Mouse (Mus musculus) spleen, postnatal 36 days (tissue): ENCODE measurements around the gene Prdm5.

Source experiments
- DNase-seq, 2 experiments: peaks; one replicate each; pipeline ENCODE4 v3.0.0; 2022; ENCODE audit warnings: low spot score in 2 of 2, mixed read lengths in 1 of 2

Prdm5 gene

DNA sequence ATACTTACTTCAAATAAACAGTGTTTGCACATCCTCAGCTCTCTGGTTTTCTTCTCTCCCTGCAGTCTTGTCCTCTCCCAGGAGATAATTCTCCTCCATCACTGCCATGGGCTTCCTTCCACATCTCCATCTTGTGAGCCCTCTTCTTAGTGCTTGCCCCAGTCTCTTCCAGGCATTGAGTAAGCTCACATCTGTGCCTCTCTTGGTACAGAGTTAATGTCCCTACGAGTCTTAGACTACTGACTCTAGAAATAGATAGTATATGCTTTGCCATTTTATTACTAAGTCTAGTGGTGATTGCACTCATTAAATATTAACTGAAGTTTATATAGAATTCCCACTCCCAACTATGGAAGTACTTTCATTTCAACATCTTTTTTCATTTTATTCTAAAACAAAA, 154.0 kb downstream of the Prdm5 start:
- DNase-seq = no peak

DNA sequence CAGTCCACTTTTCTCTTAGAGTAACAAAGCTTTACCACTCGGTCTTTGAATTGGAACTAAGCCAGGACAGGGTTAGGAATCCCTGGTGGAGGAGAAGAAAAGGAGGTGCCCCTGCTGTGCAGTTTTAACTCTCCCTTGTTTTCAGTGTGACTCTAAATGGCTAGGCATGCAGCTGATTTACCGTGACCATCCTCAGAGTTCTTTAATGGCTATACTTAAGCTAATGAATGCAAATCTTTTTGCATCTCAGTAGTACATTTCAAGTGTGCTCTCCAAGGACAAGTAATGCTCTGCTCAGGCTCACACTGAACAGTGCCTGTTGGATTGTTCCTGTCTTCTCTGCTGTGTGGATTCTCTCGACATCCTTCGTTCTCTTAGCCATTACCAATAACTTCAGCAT, 154.4 kb downstream of the Prdm5 start:
- DNase-seq = no peak

DNA sequence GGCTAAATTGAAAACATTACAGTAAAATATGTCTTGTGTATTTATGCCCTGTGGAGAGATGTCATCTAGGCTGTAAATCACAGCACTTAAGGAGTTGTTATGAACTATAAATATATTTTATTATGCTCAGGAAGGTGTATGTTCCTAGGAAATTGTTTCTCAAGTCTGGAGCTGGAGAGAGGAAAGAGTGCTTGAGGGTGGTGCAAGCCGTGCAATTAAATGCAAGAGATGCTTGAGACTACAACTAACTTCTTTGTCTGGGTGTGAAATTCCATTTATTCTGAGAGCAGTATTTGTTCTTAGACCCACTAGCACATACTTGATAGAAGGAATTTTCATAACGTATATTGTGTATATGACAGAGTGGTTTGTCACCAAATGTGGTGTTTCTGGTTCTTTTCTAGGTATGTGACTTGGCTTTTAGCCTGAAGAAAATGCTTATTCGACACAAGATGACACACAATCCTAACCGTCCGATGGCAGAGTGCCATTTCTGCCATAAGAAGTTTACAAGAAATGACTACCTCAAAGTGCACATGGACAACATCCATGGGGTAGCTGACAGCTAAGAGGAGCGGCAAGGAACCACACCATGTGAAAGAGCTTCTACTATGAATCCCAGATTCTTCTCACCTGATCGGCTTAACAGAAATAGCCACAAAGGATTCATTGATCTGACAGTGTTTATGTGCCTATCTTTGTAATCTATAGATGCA, 156.9 kb downstream of the Prdm5 start:
- DNase-seq = no peak

DNA sequence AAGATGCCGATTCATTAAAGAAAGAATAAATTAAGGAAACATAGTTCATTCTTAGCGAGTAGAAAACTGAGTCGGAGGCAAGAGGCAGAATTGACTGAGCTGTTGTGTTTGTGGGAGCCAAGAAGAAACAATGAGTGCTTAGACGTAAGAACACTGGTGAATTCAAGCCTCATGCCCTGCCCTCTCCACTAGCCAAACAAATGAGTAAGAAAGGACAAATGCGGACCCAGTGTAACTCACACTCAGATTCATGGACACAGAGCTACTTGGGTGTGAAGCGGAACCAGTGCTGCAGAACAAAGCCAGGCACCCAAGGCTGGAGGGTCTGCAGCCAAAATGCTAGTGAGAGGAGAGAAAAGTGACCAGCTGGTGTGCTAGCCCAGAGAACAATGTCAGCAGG, 171.7 kb downstream of the Prdm5 start:
- DNase-seq = no peak

DNA sequence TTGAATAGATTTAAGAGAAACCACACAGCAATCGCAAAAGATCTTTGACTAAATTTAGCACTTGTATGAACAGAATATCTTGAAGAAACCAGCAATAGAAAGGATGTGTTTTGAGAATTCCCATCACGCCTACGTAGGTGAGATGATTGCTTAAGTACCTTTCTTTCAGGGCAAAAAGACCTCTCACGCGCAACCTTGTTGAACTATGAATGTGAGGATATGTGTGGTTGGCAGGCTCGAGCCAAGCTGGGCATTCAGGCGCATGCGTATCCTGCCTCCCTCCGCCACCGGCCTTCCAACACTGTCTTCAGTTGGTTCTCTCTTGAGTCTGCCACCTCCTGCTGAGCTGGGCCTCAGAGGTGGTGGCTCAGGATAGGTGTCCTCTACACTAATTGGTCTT, 173.5 kb downstream of the Prdm5 start, which contains the start of gene 4930544G11Rik:
4930544G11Rik (plus strand) TSS at position 301 of the 400 bp plus-strand sequence.
- no peak for DNase-seq

DNA sequence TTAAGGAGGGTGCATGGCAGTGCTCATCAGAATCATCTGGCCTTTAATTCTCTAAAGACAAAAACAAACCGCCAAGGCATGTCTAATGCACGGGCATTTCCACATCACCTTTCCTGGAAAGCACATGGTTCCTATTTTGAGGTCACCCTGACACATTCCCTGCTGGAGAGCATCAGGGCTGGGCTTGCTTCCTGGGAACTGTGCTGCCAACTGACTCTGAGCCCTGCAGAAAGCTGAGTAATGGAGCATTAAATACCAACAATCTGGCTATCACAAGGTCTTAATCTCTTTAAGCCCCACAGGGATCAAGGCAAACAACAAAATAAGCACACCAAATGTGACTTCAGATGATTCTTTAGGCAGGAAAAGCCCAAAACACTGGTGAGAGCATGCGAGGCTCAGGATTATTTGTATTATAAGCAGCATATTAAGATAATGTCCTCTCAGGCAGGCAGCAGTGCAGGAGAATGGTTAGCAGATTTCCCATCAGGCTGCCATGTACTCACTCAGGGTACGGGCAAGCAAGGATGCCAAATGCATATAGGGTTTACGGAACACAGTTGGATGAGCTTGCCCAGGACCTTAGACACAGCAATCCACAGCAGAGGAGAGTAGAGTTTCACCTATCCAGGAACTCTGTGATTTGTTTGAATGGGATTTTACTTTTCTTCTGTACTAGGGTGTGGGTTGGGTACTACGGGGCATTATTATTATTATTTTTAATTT, 190.8 kb downstream of the Prdm5 start:
- no peak for DNase-seq

DNA sequence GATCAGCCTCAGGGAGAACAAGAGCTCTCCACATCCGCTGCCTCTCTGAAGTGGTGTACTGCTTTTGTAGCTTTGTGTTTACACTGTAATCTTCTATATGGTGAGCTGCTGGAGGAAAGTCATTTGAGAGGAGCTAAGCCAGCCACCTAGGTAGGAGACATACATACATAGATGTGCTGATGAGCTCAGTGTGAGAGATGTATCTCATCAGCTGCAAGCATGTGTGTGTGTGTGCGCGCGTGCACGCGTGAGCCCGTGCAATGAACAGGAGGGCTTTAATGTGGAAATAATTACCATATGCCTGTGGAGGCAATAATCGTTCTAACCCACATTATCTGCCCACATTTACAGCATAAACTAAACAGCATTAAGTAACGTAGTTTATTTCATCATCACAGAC, 191.6 kb downstream of the Prdm5 start:
- DNase-seq = no peak
